Mouse (Mus musculus): ENCODE results near the gene Vmn2r32.
"Not testable (repeated sequence)": the region's sequence is repeated elsewhere in the genome, so short reads cannot be mapped to it uniquely, and the experiment has no call there.

Vmn2r32 gene

DNA sequence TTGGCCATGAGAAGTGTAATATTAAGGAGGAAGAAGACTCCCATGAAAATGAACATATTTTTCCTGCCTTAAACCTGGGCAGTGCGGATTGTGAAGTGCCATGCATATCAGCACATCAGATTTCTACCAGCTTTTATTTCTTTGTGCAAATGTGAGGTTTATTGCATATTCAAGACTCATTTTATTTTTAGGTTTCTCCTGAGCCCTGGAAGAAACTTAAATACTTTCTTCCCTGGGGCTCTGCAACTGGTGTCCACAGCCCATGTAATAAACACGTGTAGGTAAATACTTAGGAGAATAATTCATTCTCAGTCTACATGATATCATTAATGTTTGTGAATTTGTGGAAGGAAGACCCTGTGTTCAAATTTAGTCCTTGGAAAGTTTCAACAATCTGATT is at the start of gene Vmn2r32:
Gene Vmn2r32 (minus strand): TSS at position 101 of the 400 bp plus-strand sequence.
- not testable (repeated sequence) for DNase-seq (ENCODE audit: low read depth, low spot score)

All from CD4-positive helper T cell, adult 2 months (primary cell).